Mouse (Mus musculus) spleen, adult 2 months (tissue): ENCODE results near the gene Osgin1. TPM values are rescaled to one million over a fixed set of nuclear protein-coding genes. Genes with fewer than 3 reads are reported as not detected.
A peak's percentile ranks its signal among the peaks of the same experiment; 100 is the strongest.

ENCODE experiments used
- DNase-seq, 2 experiments: peaks; one replicate each; pipeline versions ENCODE4 v3.0.0 to v3.0.0-alpha.2; 2012 to 2021; ENCODE audit warnings: low spot score in 2 of 2, low read depth in 1 of 2
- H3K27ac ChIP-seq: fragments of 200-500 bp; 2 replicates; pipeline ENCODE4 v1.5.1; 2012; ENCODE audit warnings: low read length, inconsistent platforms; ENCODE audit not compliant: insufficient read depth
- H3K27me3 ChIP-seq: fragments of 200-500 bp; 2 replicates; pipeline ENCODE4 v1.6.1; 2012; ENCODE audit warnings: mild to moderate bottlenecking, moderate library complexity, low read length, inconsistent platforms; ENCODE audit not compliant: control insufficient read depth, insufficient read depth
- H3K36me3 ChIP-seq: fragments of 200-500 bp; 2 replicates; pipeline ENCODE4 v1.6.1; 2012; ENCODE audit warnings: mild to moderate bottlenecking, low read length, inconsistent platforms; ENCODE audit not compliant: control insufficient read depth, insufficient read depth
- H3K4me1 ChIP-seq: fragments of 200-500 bp; 2 replicates; pipeline ENCODE4 v1.6.1; 2011; ENCODE audit warnings: inconsistent platforms; ENCODE audit not compliant: control insufficient read depth, insufficient read depth, insufficient read length
- H3K4me3 ChIP-seq: fragments of 200-500 bp; 2 replicates; pipeline ENCODE4 v1.5.1; 2011; ENCODE audit warnings: mild to moderate bottlenecking, inconsistent platforms; ENCODE audit not compliant: insufficient read depth, insufficient read length; ENCODE audit errors: extremely low read depth
- CTCF ChIP-seq: fragments of 200-500 bp; IDR thresholded peaks from 2 replicates; pipeline ENCODE4 v1.5.1; 2011; ENCODE audit warnings: mild to moderate bottlenecking, inconsistent platforms; ENCODE audit not compliant: insufficient read depth, insufficient read length, insufficient replicate concordance; ENCODE audit errors: extremely low read depth
- POLR2A ChIP-seq: fragments of 200-500 bp; IDR thresholded peaks from 2 replicates; pipeline ENCODE4 v1.6.1; 2011; ENCODE audit warnings: low read depth, low read length, inconsistent platforms
- WGBS: fragments of 180-500 bp; shearing (Covaris S2); methylation state at CpG from one replicate; pipeline ENCODE4 v1.1.7; 2018; 5-methylcytosine and 5-hydroxymethylcytosine counted together
- polyA plus RNA-seq: library from polyadenylated mRNA; depleted of rRNA; stranded (reverse); fragments of >200 nt; gene quantifications from 2 replicates; pipeline ENCODE4 v1.2.3, GENCODE M21; 2012

Osgin1 gene
- polyA plus RNA-seq, 1 experiment, result 15.6 TPM

DNA sequence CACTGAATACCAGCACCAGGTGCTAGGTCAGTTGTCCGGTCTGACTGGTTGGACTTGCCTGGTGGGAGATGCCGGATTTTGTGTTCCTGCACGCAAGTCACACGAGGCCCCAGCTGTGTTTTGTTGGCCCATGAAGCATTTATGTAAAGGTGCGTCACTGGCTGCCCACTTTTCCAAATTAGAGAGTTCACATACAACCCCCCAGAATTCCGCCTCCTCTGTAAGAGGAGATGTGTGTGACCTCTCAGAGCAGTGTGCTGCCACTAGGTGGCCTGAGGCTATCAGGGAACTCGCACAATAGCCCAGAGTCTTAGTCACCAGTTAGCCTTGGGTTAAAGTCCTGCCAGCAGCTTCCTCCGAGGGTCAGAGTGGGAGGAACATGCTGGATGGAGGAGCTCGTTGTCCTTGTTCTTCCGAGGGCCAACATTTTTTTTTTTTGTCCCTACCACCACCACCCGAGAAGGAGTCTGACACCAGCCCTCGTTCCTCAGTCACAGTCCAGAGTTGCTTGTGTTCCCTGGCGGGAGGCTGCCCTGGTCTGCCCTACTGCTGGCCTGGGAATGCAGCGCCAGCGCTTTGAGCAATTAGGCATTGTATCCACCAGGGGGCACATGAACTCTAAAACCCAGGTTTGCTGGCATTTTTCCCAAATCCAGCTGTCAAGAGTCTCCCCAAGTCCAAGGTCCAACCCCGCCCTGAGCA is 6.5 kb downstream of the Osgin1 start:
- 43% methylated on average over 16 of the region's 16 CpGs for WGBS
- Histone ChIP-seq H3K36me3 (no peaks in the 10 kb centered on the region; the same call in 1 of the 2 replicates), H3K4me3 (no peak overlapping the region), H3K27me3 (no peaks in the 10 kb centered on the region), H3K4me1 (peaks cover 22% of the 10 kb centered on the region), H3K27ac (no peak overlapping the region)
- no peak for TF ChIP-seq POLR2A
- TF ChIP-seq CTCF, result peak; percentile 39; the same call in 1 of the 2 replicates
- no peak for DNase-seq

DNA sequence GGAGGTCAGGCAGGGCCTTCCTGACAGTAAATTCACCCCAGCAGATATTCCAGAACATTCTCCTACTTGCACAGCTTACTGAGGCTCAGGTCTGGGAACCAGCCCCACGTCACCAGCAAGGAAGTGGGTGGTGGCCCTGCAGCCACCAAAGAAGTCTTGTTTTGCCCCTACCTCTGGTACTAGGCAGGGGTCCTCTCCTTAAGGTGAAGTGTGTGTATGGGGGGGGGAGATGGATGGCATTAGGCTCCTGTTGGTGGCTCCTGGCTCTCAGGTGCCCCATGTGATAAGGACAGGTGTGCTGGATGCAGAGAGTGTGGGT is 7.0 kb downstream of the Osgin1 start:
- Histone ChIP-seq H3K4me1 (peaks cover 19% of the 10 kb centered on the region; the same call in 1 of the 2 replicates), H3K4me3 (no peak overlapping the region), H3K36me3 (no peaks in the 10 kb centered on the region; the same call in 1 of the 2 replicates), H3K27ac (no peak overlapping the region), H3K27me3 (no peaks in the 10 kb centered on the region)
- 33% methylated on average over 1 of the region's 1 CpGs for WGBS
- TF ChIP-seq POLR2A (no peak), CTCF (no peak)
- DNase-seq, result no peak

DNA sequence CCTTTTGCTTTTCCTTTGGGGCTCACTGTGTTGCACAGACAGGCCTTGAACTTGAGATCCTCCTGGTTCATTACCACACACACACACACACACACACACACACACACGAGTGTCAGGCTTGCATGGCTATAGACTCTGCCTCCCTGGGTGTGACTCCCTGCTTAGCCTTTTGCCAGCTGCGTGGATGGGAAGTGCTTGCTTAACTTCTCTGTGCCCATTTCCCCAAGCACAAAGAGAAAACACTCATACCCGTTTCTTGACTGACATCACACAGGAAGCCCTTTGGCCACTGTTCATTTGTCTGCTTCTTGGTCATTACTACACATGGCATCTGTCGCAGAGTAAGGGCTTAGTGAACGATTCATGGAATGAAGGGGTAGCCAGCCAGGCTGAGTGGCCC is 8.1 kb downstream of the Osgin1 start:
- no peaks in the 10 kb centered on the region; the same call in 1 of the 2 replicates for H3K36me3 ChIP-seq
- DNase-seq, result no peak
- H3K27me3 ChIP-seq, result peaks cover 8% of the 10 kb centered on the region

DNA sequence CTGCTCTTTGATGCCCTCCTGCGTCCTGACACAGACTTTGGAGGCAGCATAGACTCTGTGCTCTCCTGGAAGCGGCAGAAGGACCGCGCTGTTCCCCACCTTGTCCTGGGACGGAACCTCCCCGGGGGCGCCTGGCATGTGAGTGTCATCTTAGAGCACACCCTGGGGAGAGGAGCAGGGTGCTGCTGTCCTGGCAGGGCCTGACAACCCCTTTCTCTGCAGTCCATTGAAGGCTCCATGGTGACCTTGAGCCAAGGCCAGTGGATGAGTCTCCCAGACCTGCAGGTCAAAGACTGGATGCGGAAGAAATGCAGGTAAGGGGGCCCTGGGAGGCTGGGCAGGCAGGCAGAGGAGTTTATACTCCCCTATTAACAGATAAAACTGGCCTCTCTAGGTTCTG is 9.0 kb downstream of the Osgin1 start:
- peaks cover 16% of the 10 kb centered on the region for H3K27me3 ChIP-seq
- H3K27ac ChIP-seq, result no peak overlapping the region
- TF ChIP-seq POLR2A (no peak), CTCF (no peak)
- WGBS, result 97% methylated on average over 8 of the region's 8 CpGs
- DNase-seq, result no peak
- no peaks in the 10 kb centered on the region; the same call in 1 of the 2 replicates for H3K36me3 ChIP-seq
- H3K4me1 ChIP-seq, result peaks cover 5% of the 10 kb centered on the region
- H3K4me3 ChIP-seq, result no peak overlapping the region

More for the DNA sequence above, 8.1 kb downstream of the Osgin1 start:
- no peak for TF ChIP-seq POLR2A
- TF ChIP-seq CTCF, result no peak
- 64% methylated on average over 5 of the region's 5 CpGs for WGBS
- Histone ChIP-seq H3K27ac (no peak overlapping the region), H3K4me1 (peaks cover 12% of the 10 kb centered on the region), H3K4me3 (no peak overlapping the region)

DNA sequence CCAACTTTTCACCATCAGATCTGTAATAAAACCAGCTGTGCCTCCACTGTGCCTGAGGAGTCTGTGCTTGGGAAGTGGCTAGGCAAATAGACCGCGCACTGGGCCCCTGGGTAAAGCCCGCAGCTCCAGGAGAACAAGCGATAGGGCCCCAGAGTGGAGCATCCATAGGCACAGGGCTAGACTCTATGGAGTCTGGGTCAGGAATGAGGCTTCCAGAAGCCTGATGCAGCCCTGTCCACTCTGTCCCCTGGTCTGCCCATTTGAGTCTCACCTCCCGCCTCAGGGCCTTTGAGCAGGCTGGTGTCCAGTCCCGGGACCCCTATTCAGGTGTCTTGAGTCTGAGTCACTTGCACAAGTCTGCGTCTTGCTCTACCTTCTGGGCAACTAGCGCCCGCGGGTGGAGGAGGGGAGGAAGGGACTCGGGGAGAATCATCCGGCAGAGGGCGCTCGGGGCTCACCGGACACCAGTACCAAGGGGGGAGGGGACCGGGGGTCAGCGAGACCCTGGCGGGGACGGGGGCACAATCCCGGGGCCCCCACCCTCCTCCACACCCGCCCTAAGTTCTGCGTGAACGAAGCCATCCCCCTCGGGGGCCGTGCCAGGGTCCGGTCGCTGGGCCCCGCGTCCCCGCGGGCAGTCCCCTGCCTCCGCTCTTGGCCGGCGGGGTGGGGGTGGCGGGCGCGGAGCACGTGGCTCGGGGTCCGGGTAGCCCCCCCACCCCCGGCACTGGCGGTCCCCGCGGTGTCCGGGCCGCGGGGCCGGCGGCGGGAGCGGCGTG is 12.5 kb downstream of the Osgin1 start, which contains the start of gene Necab2:
Gene Necab2, plus strand, starts transcription at position 509 of the 779 bp plus-strand sequence.
- peak within 1 kb of the TSS; percentile 29; the same call in 1 of the 2 replicates for H3K4me3 ChIP-seq
- DNase-seq, result peak in 1 of 2 experiments; percentile 67
- 7% methylated on average over 48 of the region's 52 CpGs for WGBS

DNA sequence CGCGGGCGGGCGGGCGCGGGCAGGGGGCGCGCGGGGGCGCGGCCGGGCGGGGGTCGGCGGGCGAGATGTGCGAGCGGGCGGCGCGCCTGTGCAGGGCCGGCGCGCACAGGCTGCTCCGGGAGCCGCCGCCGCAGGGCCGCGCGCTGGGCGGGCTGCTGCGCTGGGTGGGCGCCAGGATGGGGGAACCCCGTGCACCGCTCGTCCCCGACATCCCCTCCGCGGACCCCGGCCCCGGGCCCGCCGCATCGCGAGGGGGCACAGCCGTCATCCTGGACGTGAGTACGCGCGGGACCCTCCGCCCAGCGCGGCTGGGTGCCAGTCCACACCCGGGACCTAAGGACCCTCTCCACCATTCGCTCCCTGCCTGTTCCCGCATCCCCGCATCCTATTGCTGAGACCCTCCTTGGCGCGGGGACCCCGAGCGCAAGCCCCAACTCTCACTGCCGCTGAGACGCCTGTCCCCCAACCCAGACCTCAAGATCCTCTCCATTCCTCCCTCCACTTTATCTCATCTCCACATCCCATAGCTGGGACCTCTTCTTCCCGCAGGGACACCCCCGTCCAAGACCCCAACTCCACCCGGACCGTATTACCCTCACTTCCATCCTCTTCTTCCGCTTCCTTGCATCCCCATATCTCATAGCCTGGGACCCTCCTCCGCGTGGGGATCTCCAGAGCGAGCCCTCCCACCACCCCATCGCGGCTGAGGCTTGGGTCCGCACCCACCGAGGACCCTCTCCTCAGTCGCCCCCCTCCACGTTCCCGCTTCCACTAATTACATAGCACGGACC is 13.3 kb downstream of the Osgin1 start:
- TF ChIP-seq POLR2A, result no peak
- no peak for TF ChIP-seq CTCF
- Histone ChIP-seq H3K36me3 (no peaks in the 10 kb centered on the region; the same call in 1 of the 2 replicates), H3K4me3 (no peak overlapping the region), H3K4me1 (no peaks in the 10 kb centered on the region; the same call in none of the 2 replicates), H3K27ac (no peak overlapping the region), H3K27me3 (peaks cover 19% of the 10 kb centered on the region)
- WGBS, result 5% methylated on average over 51 of the region's 80 CpGs
- DNase-seq, result no peak

More for the DNA sequence above, 12.5 kb downstream of the Osgin1 start, which contains the start of gene Necab2:
- TF ChIP-seq CTCF (peak; percentile 72), POLR2A (no peak)
- no peak within 1 kb of the TSS for H3K27ac ChIP-seq
- no peaks in the 10 kb centered on the region; the same call in none of the 2 replicates for H3K4me1 ChIP-seq
- no peaks in the 10 kb centered on the region; the same call in 1 of the 2 replicates for H3K36me3 ChIP-seq
- H3K27me3 ChIP-seq, result peaks cover 19% of the 10 kb centered on the region
